Mouse (Mus musculus): ENCODE measurements at regions not wholly inside any gene's neighbourhood (a gene's known extent, or its start where the extent isn't known, plus 50 kb on each side); places are given as distances from the start of the nearest gene placed in this dataset.

DNA sequence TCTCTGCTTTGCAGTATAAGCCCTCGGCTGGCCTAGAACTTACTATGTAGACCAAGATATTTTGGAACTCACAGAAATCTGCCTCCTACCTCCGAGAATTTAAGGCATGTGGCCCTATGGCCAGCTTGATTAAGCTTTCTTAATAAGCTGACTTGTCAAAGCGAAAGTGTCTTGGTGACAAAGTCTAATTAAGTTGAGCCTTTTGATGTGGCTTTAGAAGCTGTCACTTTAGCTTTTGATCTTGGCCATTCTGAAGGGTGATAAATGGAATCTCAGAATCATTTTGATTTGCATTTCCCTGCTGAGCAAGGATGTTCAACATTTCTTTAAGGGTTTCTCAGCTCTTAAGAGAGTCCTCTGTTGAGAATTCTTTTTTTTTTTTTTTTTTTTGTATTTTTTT is 67.6 kb upstream of the Tdrd3 start:
- no peak for DNase-seq

DNA sequence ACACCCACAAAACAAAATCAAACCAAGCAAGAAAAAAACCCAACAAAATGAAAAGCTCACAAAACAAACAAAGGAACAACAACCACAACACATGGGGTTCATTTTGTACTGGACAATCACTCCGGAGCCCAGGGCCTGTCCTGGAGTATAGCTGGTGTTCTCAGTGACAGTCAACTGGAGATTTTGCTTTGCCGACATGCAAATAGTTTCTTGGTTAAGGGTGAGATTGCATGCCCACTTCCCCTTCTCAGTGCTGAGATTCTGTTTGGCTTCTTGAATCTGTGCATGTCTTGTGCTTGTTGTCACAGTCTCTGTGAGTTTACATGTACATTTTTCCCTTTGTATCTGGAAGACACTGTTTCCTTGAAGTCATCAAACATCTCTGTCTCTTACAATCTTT is 50.6 kb upstream of the Tdrd3 start:
- no peak for DNase-seq

Measured in kidney, postnatal 10 days (tissue).